Mouse (Mus musculus): Measurements from ENCODE around the gene Zdhhc12.
"Not testable (repeated sequence)": the region's sequence is repeated elsewhere in the genome, so short reads cannot be mapped to it uniquely, and the experiment has no call there.

The Zdhhc12 gene

DNA sequence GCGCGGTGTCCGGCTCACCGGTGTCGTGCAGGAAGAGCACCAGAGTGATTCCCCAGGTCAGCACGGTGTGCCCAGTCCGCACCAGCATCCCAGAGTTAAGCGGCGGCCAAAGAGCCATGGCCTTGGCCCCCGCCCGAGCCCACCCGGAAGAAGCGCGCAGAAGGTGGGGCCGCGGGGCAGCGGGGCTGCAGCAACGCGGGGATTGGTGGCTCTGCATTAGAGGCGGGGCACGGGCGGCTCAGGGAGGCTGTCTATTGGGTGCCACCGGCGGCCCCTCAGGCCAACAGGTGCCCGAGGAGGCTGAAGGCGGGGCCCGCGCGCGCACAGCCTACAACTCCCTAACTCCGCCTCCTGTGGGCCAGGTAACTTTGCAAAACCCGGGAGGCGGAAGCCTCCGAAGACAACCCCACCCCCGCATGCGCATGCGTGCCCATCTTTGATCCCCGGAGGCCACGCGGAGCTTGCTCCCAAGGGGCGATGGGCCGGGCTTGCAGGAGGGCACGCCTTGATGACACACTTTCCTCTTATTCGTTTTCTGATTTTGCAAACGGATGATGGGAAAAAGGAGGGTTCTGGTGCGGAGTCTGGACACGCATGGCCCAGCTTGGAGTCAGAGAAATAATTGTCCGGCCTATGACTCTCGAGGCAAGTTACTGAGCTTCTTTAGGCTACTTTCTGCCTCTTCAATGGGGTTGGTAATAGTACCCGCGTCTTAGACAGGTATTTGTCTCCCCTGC, at the start of gene Zdhhc12:
Zdhhc12 (minus strand) TSS at position 178 of the 737 bp plus-strand sequence.
- DNase-seq (ENCODE audit: low read depth, low spot score), result peak; percentile 92

DNA sequence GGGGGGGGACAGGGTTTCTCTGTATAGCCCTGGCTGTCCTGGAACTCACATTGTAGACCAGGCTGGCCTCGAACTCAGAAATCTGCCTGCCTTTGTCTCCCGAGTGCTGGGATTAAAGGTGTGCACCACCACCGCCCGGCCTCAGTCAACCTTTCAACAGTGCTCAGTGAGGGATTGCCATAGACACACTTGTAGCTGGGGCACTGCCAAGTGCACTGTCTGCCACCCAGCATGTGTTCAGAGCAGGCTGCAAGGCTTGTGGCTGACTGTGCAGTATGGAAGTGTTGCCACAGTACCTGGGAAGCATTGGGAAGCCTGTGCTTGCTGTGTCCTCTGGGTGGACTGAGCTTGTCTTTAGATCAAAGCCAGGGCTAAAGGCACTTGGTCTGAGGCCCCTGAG, 46.6 kb upstream of the Zdhhc12 start:
- not testable (repeated sequence) for DNase-seq (ENCODE audit: low read depth, low spot score)

DNA sequence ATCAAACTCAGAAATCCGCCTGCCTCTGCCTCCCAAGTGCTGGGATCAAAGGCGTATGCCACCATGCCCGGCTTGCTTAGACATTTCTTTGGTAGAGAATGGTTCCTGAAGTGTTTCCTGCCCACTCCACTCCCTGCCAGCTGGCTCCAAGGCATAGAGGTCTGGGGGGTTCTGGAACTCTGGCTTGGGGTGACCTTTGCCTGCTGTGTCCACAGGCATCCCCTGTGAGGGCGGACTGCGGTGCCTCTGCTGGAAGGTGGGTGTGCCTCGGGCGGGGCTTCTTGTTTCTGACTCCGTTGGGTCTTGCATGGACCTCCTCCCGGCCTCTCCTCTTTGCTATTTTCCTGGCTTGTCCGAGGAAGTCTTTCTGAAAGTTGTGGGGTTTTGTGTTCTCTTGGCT, 43.0 kb upstream of the Zdhhc12 start:
- DNase-seq (ENCODE audit: low read depth, low spot score), result no peak

DNA sequence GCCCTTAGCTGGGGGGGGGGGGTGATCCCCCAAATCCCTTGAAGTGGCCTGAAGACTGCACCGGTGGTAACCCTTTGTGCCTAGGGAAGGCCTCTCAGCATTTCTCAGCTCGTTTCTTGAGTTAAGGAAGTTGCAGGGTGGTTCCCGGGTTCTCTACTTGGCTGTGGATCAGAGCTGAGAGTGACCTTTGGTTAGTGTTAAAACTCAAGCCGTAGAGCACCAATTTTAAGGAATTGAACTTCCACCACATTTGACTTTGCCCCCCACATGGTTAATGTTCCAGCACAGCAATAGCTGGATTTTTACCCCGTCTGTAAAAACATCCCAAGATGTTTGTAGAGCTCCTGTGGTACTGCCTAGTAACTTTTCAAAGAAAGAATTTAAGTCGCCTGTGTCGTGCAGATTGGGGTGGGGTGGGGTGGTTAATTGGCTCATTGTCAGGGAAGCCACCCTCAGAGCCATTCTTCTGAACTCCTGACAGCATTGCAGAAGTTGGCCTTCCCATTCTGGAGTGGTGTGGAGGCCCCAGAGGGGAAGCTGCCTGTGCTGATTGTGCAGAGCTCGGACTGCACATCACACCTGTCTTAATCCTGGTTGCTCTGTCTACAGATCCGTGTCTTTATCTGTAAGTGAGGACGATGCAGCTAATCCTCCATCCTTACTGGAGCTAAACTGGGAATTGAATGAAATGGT, 41.6 kb upstream of the Zdhhc12 start:
- DNase-seq (ENCODE audit: low read depth, low spot score), result no peak

DNA sequence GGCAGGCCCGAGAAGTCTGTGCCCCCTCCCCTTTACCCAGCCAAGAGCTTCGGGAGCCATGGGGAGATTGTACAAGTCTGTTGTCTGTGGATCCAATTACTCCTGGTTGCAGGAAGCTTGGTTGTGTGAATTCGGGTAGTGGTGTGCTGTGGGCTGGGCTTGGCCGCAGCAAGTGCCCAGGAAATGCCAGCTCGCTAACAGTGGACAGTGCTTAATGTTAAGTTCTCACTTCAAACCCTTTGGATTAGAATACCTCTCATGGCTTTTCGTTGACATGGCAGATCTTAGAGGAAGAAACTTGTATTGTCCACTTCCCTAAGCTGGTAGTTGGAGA, 40.9 kb upstream of the Zdhhc12 start:
- DNase-seq (ENCODE audit: low read depth, low spot score), result no peak

DNA sequence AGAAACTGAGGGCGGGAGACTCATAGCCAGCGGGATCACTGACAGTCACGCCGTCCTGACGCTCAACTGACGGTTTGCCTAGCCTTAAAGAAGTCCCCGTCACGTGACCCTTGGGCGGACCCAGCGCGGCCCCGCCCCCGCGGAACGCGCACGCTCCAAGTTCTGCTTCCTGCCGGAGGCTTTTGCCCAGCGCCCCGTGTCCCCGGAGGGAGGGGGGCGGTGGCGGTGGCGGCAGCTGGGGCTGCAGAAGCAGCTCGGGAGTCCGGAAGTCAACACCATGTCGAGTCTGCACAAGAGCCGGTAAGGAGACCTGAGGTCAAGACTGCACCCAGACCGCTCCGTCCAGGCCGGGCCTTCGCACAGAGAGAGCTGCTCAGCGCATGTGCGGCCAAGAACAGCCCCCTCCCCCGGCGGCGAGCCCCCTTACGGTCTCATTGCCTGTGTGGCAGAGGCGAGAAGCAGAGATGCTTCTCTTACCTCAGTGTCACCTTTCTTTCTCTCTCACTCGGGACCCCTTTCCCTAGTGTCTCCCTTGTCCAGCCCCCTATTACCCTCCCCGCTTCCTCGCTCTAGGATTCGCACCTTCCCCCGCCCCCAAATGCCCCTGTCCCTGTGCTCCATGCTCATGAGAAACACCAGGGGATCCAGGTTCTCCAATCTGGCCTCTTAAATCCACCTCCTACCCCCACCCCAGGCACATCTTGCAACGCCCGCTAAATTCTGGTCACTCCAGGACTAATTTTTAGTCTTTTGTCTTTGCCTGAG, 40.3 kb upstream of the Zdhhc12 start, which contains the start of gene Tbc1d13:
Tbc1d13 (plus strand) TSS at position 134 of the 765 bp plus-strand sequence.
- peak; percentile 97 for DNase-seq (ENCODE audit: low read depth, low spot score)

DNA sequence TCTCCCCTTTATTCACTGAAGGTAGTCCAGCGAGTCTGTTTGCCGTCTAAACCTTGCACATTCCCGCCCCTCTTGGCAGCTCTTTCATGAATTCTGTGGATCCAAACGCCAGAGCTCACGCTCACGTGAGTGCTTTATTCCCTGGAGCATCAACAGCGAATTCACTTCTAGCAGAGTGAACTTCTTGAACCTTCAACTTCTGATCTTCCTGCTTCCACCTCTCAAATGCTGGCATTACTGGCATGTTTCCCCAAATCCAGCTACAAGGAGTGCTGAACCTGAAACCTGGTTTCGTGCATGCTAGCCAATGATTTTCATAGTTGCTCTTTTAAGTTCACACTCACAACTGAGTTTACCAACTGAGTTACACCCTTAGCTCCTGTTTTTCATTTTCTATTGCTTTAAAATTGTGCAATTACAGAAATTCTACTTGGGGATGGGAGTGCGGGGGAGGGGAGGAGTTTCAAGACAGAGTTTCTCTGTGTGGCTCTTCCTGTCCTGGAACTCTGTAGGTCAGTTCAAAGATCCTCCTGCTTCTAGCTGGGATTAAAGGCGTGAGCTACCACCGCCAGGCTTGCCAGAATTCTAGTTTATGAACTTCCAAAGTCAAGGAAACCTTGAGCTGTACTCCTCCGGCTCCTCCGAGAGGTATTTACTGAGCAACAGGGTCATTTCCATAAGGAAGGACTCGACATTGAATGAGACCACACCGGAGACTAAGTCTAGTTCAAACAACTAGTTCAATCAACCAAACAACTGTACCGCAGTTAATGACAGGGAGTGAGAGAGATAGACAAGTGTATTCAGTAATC, 39.6 kb upstream of the Zdhhc12 start:
- peak; percentile 43 for DNase-seq (ENCODE audit: low read depth, low spot score)

DNA sequence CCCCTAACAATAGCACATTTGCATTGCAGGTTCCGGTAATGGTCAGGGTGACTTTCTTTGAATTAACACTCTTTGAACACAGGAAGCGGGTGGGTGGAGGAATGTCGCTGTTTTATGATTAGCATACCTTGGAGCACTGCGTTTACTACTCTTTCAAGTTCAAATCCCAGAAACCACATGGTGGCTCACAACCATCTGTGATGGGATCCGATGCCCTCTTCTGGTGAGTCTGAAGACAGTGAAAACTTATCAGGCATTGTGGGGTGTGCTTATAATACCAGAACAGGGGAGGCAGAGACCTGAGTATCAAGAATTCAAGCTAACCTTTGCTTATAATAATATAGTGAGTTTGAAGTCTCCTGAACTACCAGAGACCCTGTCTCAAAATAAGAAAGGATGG, 37.8 kb upstream of the Zdhhc12 start:
- not testable (repeated sequence) for DNase-seq (ENCODE audit: low read depth, low spot score)

DNA sequence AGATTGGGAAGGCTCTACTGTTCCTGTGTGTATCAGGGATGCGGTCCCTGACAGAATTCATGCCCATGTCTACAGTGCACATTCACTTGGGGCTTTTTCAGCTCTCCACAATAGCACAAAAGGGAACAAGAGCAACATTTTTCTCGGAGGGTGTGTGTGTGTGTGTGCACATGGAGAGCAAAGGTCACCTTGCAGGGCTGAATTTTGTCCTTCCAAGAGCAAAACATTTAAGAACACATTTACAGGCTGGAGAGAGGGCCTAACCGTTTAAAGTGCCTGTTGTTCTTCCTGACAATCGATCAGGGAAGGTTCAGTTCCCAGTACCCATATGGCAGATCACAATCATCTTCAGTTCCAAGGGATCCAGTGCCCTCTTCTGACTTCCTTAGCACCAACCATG, 36.7 kb upstream of the Zdhhc12 start:
- no peak for DNase-seq (ENCODE audit: low read depth, low spot score)

DNA sequence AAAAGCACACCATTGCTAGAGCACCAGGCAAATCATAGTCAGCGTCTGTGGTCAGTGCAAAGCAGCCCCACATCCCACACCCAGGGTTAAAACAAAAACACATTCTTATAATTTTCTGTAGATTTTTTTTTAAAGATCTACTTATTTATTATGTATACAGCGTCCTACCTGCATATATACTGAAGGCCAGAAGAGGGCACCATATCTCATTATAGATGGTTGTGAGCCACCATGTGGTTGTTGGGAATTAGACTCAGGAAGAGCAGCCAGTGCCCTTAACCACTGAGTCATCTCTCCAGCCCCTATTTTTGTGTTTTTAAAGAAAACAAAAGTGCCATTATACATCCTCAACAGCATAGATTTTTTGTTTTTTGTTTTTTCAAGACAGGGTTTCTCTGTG, 35.3 kb upstream of the Zdhhc12 start:
- peak; percentile 40 for DNase-seq (ENCODE audit: low read depth, low spot score)

DNA sequence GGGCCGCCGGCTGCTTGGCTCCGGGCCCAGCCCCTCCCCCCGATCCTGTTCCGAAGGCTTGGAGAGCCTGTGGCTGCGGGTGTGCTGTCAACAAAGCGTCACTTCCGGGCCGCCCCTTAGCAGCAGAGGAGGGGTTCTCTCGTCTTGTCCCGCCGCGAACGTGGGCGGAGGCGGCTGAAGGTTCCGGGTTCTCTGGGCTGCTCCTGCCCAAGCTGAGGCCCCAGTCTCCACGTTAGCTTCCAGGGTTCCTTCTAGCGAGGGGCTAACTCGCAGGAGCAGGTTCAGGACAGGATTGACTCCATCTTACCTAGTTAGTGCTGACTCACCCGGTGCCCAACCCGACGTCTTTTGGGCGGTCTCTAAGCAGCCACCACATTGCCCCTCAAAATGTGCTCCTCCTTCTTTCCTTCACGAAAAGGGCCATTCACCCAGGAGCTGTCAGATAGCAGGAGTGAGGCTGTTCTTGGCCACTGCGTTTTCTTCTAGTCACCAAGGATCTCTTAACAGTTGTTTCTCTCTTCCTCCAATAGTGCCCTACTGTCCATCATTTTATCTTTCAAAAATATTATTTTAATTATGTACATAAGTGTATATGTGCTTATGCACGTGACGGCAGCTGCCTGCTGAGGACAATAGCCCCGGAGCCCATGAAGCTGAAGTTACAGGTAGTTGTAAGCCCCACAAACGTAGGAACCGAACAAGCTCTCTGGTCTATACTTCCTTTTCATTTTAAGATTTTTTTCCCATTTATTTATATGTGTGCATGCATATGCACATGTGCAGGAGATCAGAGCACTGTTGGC, 31.2 kb upstream of the Zdhhc12 start, which contains the start of gene Zer1:
Zer1 (minus strand) TSS at position 114 of the 803 bp plus-strand sequence.
- peak; percentile 96 for DNase-seq (ENCODE audit: low read depth, low spot score)

DNA sequence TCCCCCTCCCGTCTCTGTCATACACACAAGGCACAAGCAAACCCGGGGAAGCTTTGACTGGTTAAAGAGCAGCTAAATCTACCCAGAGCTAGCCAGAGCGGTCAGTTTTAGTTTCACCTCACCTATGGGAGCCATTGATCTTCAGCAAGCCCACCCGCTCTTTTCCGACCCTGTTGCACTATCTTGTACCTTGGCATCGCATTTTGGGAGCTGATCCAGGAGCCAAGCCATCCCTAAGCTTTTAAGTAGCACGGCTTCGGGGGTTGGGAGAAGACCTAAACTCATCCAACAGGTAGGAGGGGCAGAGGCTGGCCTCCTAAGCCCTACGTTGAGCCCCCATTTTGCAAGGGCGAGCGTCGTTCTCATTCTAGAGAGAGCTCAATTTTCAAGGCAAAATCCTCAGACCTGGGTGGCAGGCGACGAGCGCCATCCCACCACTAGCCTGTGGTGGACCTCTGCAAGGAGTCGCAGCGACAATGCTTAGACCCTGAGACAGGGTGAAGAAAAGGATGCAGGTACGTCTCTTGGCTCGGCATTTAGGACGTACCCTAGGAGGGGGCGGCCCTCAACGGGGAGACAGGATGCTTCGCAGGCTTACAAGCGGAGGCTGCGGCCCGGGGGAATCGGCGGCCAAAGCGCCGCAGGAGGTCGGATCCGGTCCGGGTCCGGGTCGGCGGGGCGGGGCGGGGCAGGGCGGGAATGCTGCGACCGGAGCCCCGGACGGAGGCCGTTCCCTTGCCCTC, 30.5 kb upstream of the Zdhhc12 start:
- DNase-seq (ENCODE audit: low read depth, low spot score), result no peak

DNA sequence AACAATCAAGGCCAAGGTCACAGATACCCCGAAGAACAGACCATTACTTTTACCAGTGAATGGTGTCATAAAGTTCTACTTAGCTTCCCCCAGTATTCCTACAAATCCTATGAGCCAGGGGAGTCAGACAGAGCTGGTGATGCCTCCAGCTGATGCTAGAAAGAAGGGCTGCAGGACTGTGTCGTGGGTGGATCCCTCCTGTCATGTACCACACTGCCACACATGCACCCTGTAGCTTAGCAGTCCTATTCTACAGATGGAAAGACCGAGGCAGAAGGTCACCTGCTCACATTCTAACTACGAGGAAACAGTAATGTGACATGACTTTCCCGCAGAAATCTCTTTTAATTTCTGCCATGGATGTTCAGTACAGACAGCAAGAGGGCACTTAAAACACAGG, 29.3 kb upstream of the Zdhhc12 start:
- no peak for DNase-seq (ENCODE audit: low read depth, low spot score)

DNA sequence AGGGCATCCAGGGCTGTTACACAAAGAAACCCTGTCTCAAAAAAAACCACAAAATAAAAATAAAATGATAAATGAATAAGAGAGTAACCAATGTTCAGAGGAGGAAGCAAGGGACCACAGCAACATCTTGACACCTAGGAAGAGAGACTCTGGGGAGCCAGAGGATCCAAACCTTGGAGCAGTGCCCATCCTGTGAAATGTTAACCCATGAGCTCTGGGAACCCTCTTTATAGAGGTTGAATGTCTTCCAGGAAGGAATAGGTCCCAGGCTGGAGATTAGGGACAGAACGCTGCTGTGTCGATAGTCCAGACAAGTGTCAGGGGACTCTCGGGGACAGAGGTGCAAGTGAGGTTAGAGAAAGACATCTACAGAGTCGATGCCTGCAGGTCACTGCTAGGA, 26.8 kb upstream of the Zdhhc12 start:
- DNase-seq (ENCODE audit: low read depth, low spot score), result no peak

DNA sequence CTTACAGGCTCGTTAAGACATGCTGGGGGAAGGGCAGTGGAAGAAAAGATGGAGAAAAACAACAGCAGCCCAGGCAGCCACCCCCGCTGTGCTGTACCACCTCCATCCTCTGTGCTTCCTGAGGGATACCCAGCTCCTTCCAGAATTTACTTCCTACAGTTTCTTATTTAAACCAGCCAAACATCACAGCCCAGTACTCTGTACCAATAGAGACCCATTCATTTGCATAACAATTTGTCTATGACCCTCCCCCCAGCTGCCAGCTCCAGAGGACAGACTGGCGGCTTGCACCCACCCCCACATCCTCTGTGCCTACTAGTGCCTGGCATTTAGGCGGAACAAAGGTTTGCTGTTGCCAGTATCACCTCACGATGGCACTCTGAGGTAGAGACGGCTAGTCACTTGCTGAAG, 26.2 kb upstream of the Zdhhc12 start:
- DNase-seq (ENCODE audit: low read depth, low spot score), result no peak

DNA sequence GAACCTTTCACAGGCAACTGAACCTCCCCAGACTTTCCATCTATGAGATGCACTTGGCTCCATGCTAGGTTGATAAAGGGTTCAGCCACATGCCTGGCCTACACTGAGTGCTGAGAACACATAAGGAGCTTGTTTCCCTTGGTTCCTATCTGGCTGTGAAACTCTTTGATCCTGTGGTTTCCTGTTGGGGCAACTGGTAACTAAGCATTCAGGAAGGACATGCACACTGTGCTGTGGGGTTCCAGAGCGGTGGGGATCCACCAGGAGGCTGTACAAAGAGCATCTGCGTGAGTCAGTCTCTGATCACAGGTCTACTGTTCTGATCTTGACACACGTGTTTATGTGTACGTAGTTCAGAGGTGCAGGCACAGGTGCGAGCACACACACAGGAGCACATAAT, 19.1 kb upstream of the Zdhhc12 start:
- no peak for DNase-seq (ENCODE audit: low read depth, low spot score)

DNA sequence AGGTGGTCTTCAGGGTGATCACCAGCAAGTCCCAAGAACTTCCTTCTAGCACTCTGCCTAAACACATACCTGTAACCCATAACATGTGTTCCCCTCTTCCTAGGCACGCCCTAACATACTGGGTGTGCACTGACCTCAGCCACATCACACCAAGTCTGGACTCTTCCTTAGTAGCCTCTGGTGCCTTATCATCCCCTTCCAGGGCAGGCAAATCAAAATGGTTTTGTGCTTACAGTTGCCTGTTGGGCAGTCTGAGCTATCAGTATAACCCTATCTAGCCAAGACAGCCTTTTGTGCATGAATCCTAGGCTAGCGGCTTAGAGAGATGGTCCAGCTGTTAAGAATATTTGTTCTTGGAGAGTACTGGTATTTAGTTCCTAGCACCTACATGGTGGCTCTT, 18.1 kb upstream of the Zdhhc12 start:
- DNase-seq (ENCODE audit: low read depth, low spot score), result no peak

DNA sequence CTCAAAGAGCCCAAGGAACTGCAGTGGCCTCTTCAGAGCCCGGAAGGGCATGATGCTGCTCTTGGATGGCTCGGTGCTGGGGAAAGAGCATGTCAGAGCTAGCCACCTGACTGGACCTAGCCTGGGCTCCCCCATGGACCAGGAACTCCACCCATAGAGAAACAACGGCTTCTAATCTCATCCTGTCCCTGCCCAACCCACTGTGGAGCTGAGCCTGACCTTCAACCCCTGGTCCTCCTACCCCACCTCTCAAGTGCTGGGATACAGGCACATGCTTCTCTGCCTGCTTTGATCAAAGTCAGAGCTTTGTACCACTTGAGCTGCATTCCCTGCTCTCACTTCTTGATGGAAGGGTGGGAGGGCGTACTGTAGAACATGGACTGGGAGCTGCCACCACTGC, 14.8 kb upstream of the Zdhhc12 start:
- DNase-seq (ENCODE audit: low read depth, low spot score), result no peak

DNA sequence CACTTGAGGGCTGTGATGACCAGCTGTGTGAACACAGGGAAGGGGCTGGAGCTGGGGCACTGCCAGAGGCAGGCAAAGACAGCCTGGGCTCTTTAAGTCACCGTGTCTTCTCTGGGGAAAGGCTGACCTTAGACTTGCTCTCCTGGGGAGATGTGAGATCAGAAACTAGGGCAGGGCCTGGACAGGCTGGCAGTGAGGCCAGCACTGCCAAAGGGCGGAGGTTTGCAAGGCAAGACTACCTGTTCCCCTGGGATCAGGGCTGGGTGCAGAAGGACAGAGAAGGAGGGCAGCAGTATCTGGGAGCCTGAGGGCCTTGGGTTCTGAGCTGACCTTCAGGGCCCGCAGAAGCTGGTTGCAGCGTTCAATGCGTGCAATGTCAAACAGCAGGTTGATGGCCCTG, 14.2 kb upstream of the Zdhhc12 start:
- DNase-seq (ENCODE audit: low read depth, low spot score), result no peak

DNA sequence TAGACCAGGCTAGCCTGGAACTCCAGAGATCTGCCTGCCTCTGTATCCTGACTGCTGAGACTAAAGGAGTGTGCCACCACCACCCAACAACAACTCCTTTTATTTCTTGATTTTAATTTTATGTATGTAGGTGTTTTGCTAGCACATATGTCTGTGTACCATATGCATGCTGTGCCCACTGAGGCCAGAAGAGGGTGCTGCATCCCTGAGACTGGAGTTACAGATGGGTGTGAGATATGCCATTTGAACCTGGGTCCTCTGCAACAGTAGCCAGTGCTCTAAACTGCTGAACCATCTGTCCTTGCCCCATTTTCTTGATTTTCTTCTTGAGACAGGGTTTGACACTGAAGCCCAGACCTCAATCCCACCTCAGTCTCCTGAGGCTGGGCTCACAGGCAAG, 12.9 kb upstream of the Zdhhc12 start:
- DNase-seq (ENCODE audit: low read depth, low spot score), result no peak

Data from skeletal muscle tissue, adult 2 months (tissue).